Mouse (Mus musculus): Measurements from ENCODE around the gene Itga6.

Itga6 gene

DNA sequence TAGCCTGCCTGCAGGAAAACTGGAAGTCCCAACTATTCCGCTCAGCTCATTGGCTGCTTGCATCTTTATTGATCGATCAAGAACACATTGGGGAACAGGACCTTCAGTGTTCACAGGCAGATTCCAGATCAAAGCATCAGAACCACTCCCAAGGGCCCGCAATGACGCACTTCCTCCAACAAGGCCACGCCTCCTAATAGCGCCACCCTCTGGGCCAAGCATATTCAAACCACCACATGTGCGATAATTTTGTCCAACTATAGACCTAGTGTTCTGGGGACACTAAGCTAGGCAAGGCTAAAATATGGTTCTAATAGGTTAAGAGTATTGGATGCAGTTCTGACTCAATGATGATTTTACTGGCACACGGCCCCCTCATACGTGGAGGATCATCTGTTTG is 15.7 kb downstream of the Itga6 start:
- DNase-seq (ENCODE audit: low spot score): no peak

DNA sequence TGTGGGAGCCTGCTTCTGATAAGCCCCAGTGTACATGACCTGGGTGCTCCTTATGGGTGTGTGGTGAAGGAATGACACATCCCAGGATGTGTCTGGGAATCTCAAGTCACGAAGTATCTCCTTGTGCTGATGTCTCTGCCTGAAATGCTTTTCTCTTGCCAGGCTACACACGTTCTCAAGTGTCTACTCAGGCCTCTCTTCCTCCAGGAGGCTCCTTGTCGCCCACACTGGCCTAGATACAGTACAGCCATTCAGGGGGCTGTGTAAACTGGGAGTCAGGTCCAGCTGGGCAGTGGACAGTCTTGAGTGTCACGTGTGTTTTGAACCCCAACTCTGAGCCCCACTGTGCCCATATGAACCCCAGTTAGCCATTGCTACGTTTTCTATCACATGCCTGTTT is 19.1 kb downstream of the Itga6 start:
- DNase-seq (ENCODE audit: low spot score): no peak

- no peak for DNase-seq (ENCODE audit: low spot score)
Observed at GRCm38 (mm10) chr2:71764961-71765735, 19.7 kb downstream of the Itga6 start.

GRCm38 (mm10) chr2:71766007-71766406 is 20.6 kb downstream of the Itga6 start:
- no peak for DNase-seq (ENCODE audit: low spot score)

- DNase-seq (ENCODE audit: low spot score): no peak
Observed at GRCm38 (mm10) chr2:71767019-71767610, 21.7 kb downstream of the Itga6 start.

GRCm38 (mm10) chr2:71771762-71772161 is 26.3 kb downstream of the Itga6 start:
- no peak for DNase-seq (ENCODE audit: low spot score)

DNA sequence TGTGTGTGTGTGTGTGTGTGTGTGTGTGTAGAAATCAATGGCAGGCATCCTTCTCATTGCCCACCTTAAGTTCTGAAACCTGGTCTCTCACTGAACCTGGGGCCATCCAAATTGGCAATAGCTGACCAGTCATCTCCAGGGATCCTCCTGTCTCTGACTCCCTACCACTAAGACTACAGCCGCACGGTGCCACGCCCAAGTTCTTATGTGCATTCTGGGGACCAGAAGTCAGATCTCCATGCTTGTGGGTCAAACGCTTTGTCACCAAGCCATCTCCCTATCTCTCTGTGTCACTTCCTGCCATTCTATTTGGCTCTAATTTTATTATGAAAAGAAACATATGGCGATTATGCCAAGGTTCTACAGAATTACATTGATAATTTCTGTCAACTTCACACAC is 28.3 kb downstream of the Itga6 start:
- DNase-seq (ENCODE audit: low spot score): no peak

GRCm38 (mm10) chr2:71774246-71774951 is 29.0 kb downstream of the Itga6 start:
- DNase-seq (ENCODE audit: low spot score): peak; percentile 75

- no peak for DNase-seq (ENCODE audit: low spot score)
Observed at GRCm38 (mm10) chr2:71775201-71775611, 29.8 kb downstream of the Itga6 start.

DNA sequence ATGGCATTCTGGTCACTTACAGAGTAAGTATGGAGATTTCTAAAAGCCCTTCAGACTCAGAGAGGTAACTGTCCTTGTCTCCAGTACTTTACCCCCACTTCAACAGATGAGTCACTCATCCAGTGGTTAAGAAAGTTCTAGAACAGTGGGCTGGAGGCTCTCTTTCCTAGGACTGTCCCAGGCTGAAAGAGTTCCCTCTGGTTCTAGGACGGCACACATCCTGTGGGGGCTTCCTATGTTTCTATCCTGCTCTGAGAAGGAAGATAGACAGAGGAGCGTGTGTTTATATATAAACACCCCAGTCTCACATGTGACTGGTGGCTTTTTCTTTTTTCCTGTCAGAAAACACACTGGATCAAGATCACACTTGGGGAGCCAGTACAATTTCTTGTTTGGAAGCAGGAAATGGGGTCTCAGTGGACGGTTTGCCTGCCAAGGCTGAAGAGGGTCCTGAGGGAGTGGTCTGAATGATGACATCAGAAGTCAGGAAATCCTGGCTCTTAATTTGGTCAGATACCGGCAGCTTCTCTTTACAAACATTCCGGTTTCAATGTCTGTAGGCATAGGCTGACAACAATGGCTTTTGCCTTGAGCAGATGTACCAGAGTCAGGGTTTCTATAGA is 34.0 kb downstream of the Itga6 start:
- DNase-seq (ENCODE audit: low spot score): no peak

DNA sequence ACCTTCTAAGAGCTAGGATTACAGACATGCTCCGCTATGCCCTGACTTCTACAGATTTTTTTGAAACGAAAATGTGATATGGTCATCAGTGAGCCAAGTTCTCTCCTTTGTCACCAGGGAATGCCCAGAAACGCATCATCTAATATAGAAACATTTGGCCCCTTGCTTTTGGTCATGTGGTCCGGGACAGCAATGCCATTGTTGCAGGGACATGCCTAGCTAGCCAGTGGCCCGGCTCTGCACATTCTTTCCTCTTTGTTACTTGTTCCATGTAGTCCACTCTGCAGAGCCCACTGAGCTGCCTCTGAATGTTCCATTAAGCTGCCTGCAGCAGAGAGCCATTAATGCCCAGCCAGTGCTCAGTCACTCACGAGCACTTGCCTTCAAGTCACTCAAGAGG is 34.6 kb downstream of the Itga6 start:
- no peak for DNase-seq (ENCODE audit: low spot score)

DNA sequence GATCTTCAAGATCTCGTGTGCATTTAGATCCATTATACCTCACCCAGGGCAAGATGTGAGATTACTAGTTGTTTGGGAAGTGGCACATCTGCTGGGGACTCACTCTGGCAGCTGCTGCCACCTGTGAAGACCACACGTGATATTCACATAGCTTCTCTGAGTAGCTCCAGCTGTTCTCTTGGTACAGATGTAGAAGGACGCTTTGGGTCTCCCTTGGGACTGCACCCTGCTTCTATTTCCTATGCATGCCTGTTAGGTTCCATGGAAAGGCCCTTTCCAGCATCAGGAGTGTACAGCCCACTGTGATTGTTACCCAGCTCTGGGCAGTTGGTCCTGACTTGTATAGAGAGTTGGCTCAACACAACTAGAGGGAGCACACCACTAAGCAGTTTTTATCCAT is 39.8 kb downstream of the Itga6 start:
- no peak for DNase-seq (ENCODE audit: low spot score)

- DNase-seq (ENCODE audit: low spot score): no peak
Observed at GRCm38 (mm10) chr2:71786060-71786459, 40.6 kb downstream of the Itga6 start.

DNA sequence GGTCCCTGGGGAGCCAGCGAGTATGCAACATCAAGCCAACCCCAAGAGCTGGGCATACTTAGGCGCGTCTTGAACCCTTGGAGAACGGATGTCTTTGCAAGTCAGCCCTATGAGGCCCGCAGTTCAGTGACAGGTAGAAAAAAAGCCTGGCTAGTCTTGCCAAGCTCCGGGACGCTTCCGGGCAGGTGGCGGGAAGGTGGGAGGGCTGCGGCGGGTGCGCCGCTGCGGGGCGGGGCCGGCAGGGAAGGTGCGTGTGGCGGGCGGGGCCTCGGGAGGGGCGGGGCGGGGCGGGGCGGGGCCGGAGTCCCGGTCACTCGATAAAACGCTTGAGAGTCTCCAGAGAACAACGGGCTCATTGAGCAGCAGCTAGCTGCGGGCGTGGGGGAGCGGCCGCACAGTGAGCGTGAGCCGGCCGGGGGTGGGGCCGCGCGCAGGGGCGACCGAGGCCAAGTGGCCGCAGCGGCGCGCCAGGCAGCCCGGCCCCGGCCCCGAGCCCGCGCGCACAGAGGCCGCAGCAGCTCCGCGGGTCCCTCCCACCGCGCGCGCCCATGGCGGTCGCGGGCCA is 41.3 kb downstream of the Itga6 start:
- peak; percentile 55 for DNase-seq (ENCODE audit: low spot score)

- peak; percentile 52 for DNase-seq (ENCODE audit: low spot score)
Observed at GRCm38 (mm10) chr2:71787156-71787590, 41.8 kb downstream of the Itga6 start.

DNA sequence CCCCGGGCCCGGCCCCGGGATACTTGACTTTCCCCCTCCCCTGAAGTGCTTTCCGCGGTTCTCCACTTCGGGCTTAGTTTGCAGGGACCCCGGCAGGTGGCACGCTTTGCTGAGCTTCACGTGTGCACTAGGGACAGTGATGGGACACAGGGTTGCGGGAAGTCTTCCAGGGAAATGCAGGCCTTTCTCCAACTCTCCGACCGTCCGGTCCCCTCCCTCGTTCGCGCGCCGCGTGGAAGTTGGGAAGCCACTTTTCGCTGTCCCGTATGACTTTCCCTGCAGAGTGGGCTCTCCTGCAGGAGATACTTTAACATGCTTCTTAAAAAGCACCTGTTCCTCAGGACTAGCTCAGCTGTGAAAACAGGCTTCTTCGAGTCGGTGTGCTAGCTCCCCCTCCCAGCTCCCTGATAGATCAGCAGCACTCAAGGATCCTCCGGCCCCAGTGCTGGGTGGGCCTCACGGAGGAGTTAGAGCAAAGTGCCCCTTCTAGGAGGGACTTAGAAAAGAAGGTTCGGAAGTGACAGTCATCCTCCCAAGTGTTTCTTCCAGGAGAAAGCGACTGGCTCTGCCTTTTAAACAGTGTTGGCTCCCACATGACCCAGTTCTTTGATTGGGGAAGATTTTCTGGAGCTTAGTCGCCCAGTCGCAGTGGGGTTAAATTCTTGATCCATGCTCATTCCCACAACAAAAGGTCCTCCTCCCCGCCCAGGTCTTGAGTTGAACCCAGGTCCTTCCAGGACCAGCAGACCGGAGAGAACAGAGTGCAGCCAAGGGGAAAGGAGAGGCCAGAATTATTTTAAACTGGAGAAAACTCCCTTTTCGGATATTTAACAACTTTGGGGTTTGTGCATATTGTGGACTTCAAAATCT is 42.4 kb downstream of the Itga6 start:
- DNase-seq (ENCODE audit: low spot score): peak; percentile 42

DNA sequence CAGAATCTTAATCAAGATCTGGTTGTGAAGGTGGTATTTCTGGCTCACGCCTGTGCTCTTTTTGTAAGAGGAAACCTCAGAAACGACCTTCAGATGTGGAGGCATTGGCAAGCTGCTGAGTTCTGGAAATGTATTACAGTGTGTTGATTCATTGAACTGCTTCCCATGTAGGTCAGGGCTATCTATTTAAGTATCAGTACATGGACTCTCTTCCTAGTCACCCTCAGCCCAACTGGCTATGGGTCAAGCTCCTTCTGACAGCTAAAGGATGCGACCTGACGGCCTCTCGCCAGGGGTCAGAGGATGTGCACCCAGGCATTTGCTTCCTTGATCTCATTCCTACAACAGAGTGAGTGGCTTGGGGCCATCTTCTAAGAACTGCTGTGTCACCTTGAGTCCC is 45.3 kb downstream of the Itga6 start:
- DNase-seq (ENCODE audit: low spot score): no peak

- no peak for DNase-seq (ENCODE audit: low spot score)
Observed at GRCm38 (mm10) chr2:71791203-71791602, 45.8 kb downstream of the Itga6 start.

GRCm38 (mm10) chr2:71794139-71794538 is 48.7 kb downstream of the Itga6 start:
- no peak for DNase-seq (ENCODE audit: low spot score)

- DNase-seq (ENCODE audit: low spot score): no peak
Observed at GRCm38 (mm10) chr2:71796787-71797186, 51.4 kb downstream of the Itga6 start.

- no peak for DNase-seq (ENCODE audit: low spot score)
Observed at GRCm38 (mm10) chr2:71800798-71801197, 55.4 kb downstream of the Itga6 start.

Data from adipocyte (in vitro differentiated cells).